Mouse (Mus musculus): ENCODE measurements around the gene Cuedc1. TPM values are rescaled to one million over a fixed set of nuclear protein-coding genes. Genes with fewer than 3 reads are reported as not detected.

Gene Cuedc1
- polyA plus RNA-seq, 1 experiment, result 15.5 TPM

DNA sequence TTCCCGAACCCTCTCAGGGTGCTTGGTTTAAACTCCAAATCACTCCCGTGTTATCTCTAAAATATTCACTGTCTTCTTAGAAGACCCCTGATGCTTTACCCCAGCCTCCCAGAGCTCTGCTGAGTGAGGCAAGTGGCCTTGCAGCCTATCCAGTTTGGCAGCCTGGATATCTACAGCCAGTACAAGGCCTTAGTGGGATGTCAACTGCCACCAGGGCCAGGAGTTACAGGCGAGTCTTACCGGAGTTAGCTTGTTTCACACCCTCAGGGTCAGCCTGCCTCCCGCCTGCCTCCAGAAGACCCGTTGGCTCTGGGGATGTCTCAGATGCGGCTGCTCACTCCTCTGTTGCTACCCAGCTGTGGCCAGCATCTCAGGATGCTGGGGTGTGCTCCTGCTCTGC, 120.7 kb downstream of the Cuedc1 start:
- H3K27ac ChIP-seq (ENCODE audit: control insufficient read depth, insufficient read depth, low read length), result no peak overlapping the region
- TF ChIP-seq POLR2A (IDR thresholded peaks at IDR 0.05; ENCODE audit: control insufficient read depth, extremely low read depth, insufficient read depth, low read length, poor library complexity) (no peak), CTCF (IDR thresholded peaks at IDR 0.05; ENCODE audit: borderline replicate concordance, control insufficient read depth, extremely low read depth, insufficient read depth, low read length, poor library complexity) (no peak)
- no peak for DNase-seq
- peaks cover 10% of the 10 kb centered on the region for H3K4me1 ChIP-seq (replicated peaks; ENCODE audit: control insufficient read depth, insufficient read depth, low read length)
- no peaks in the 10 kb centered on the region for H3K27me3 ChIP-seq (ENCODE audit: control insufficient read depth, insufficient read depth, low read length)
- no peaks in the 10 kb centered on the region for H3K36me3 ChIP-seq (ENCODE audit: control insufficient read depth, insufficient read depth, low read length)
- WGBS, result 93% methylated on average over 7 of the region's 7 CpGs
- no peak overlapping the region for H3K4me3 ChIP-seq (ENCODE audit: control insufficient read depth, insufficient read depth, low read length)

DNA sequence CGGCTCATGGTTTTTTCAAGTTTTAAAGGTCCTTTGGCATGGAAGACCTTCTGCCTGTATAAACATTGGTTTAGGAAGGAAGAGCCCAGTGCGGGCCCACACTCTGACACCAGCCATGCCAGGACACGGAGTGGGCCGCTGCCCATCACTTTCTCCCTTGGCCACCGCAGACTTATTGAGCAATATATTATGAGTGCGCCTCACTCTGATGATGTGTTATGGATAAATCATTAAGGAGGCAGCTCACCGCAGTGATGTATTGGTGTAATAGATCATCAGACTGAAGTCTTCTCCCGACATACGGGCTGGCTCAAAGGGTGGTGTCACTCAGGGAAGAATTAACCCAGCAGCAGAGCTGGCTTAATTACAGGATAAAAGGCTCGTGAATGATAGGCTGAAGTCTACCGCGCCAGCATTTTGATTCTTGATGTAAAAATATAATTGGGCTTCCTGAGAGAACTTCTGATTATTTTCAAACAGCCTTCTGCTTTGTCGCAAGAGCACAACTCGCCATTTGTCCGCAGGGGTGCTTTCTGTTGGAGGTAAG, 124.1 kb downstream of the Cuedc1 start:
- Histone ChIP-seq H3K4me1 (replicated peaks; ENCODE audit: control insufficient read depth, insufficient read depth, low read length) (no peaks in the 10 kb centered on the region), H3K27ac (ENCODE audit: control insufficient read depth, insufficient read depth, low read length) (no peak overlapping the region), H3K4me3 (ENCODE audit: control insufficient read depth, insufficient read depth, low read length) (no peak overlapping the region), H3K36me3 (ENCODE audit: control insufficient read depth, insufficient read depth, low read length) (no peaks in the 10 kb centered on the region), H3K27me3 (ENCODE audit: control insufficient read depth, insufficient read depth, low read length) (no peaks in the 10 kb centered on the region)
- TF ChIP-seq CTCF (IDR thresholded peaks at IDR 0.05; ENCODE audit: borderline replicate concordance, control insufficient read depth, extremely low read depth, insufficient read depth, low read length, poor library complexity) (no peak), POLR2A (IDR thresholded peaks at IDR 0.05; ENCODE audit: control insufficient read depth, extremely low read depth, insufficient read depth, low read length, poor library complexity) (no peak)
- no peak for DNase-seq
- 97% methylated on average over 15 of the region's 15 CpGs for WGBS

DNA sequence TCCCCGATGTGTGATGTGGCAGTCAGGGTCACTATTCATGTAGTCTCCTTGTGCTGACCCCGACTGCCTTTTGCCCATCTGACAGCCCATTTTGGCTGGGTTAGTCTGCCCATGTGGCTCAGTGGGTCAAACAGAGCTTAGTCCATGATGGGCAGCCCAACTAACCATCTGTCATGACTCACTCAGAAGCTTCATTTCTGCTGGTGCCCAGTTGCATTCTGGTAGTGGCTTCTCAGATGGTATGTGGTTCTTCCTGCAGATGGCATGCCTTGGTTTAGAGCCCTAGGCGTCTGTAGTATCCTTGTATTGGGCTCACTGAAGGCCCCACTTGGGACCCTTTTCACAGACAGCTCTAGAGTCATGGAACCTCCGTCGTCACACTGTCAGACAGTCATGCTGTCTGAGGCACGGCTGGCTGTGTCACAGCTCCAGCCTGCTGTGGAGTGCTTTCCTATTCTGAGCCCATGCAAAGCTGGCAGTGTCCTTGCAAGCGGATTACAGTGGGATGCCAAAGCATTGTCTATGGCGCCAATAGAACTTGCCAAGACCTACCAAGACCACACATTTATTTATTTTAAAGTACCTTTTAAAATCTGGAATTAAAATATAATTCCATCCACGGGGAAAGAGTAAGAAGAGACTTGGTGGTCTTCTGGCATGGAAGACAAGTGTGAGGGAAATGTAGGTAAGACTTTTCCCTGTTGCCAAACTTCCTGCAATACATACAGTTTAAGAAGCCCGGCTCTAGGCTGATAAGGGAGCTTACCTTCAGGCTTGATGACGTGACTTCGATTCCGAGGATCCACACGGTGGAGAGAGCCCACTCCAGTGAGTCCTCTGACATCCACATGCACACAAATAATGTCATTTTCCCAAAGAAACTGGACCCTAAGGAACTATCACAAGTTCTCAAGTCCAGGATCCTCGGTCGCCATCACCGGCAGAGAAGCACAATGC, 129.4 kb downstream of the Cuedc1 start:
- no peak overlapping the region for H3K4me3 ChIP-seq (ENCODE audit: control insufficient read depth, insufficient read depth, low read length)
- H3K4me1 ChIP-seq (replicated peaks; ENCODE audit: control insufficient read depth, insufficient read depth, low read length), result peaks cover 8% of the 10 kb centered on the region; the same call in 1 of the 2 replicates
- 95% methylated on average over 17 of the region's 17 CpGs for WGBS
- H3K36me3 ChIP-seq (ENCODE audit: control insufficient read depth, insufficient read depth, low read length), result no peaks in the 10 kb centered on the region
- DNase-seq, result no peak
- TF ChIP-seq CTCF (IDR thresholded peaks at IDR 0.05; ENCODE audit: borderline replicate concordance, control insufficient read depth, extremely low read depth, insufficient read depth, low read length, poor library complexity) (no peak), POLR2A (IDR thresholded peaks at IDR 0.05; ENCODE audit: control insufficient read depth, extremely low read depth, insufficient read depth, low read length, poor library complexity) (no peak)
- H3K27me3 ChIP-seq (ENCODE audit: control insufficient read depth, insufficient read depth, low read length), result no peaks in the 10 kb centered on the region
- no peak overlapping the region for H3K27ac ChIP-seq (ENCODE audit: control insufficient read depth, insufficient read depth, low read length)

DNA sequence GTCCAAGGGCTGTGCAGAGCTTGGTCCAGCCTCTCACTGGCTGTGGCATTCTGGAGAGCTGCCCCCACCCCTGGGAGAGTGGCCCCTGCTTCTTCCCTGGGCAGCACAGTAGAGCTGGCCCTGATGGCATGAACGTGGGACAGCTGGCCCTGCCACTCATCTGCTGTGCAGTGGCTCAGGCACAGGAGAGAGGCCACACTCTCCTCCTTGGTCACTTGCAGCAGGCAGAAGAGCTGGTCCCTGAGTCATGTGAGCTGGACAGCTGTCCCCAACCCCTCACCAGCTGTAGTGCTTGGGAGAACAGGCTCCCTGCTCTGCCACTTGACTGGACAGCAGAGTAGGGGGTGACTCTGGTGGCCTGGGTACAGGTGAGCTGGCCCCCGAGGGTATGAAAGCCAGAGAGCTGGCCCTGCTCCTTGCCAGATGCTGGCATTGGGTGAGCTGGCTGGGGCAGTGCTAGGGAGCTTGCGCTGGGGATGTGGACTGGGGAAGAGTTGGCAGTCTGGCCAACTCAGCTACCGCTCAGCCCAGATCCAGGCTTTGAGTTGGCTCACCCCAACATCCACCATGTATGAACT, 133.4 kb downstream of the Cuedc1 start:
- Histone ChIP-seq H3K4me3 (ENCODE audit: control insufficient read depth, insufficient read depth, low read length) (no peak overlapping the region), H3K36me3 (ENCODE audit: control insufficient read depth, insufficient read depth, low read length) (no peaks in the 10 kb centered on the region), H3K27me3 (ENCODE audit: control insufficient read depth, insufficient read depth, low read length) (no peaks in the 10 kb centered on the region), H3K4me1 (replicated peaks; ENCODE audit: control insufficient read depth, insufficient read depth, low read length) (peaks cover 38% of the 10 kb centered on the region), H3K27ac (ENCODE audit: control insufficient read depth, insufficient read depth, low read length) (no peak overlapping the region)
- no peak for DNase-seq
- 85% methylated on average over 4 of the region's 4 CpGs for WGBS
- TF ChIP-seq CTCF (IDR thresholded peaks at IDR 0.05; ENCODE audit: borderline replicate concordance, control insufficient read depth, extremely low read depth, insufficient read depth, low read length, poor library complexity) (no peak), POLR2A (IDR thresholded peaks at IDR 0.05; ENCODE audit: control insufficient read depth, extremely low read depth, insufficient read depth, low read length, poor library complexity) (no peak)

DNA sequence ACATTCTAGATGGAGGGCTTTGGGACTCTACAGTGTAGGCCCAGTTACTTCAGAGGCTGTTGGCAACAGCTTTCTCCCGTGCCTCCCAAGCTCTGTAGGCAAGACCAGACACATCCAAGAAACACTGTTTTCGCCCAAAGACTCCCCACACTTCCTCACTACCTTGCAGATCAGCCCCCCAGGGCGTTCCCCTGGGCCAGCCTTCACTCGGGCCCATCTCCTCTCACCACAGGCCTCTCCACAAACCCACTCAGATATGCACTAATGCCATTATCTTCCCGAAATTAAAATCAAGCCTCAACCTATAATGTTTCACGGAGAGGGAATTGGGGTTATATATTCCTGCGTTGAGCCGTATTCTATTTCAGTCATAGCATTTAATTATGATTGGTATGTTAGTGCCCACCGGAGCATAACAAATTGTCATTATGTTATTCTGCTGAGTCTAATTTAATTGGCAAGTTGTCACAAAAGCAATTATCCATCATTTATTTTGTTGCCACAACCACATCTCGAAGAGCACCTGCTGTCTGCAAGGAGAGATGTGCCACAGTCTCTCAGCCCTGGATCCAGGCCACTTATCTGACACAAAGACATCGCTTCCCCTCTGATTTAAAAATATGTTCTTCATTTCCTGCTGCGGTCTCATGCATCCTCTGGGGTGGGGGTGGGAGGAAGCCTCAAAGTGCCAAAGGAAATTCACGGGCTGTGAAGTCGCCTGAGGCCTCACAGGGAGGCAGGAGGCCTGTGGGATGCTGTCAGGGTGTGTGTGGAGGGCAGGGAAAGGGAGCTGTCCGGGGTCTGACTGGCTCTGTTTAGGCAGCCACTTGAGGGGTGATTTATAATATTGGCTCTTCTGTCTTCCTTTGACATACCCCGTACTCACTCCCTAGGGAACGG, 135.9 kb downstream of the Cuedc1 start:
- TF ChIP-seq POLR2A (IDR thresholded peaks at IDR 0.05; ENCODE audit: control insufficient read depth, extremely low read depth, insufficient read depth, low read length, poor library complexity) (0 out of 2 replicates have a peak, but pooled peaks have one; percentile 25), CTCF (IDR thresholded peaks at IDR 0.05; ENCODE audit: borderline replicate concordance, control insufficient read depth, extremely low read depth, insufficient read depth, low read length, poor library complexity) (no peak)
- no peaks in the 10 kb centered on the region for H3K27me3 ChIP-seq (ENCODE audit: control insufficient read depth, insufficient read depth, low read length)
- peak overlapping the region; percentile 36; the same call in 1 of the 2 replicates for H3K27ac ChIP-seq (ENCODE audit: control insufficient read depth, insufficient read depth, low read length)
- peaks cover 38% of the 10 kb centered on the region for H3K4me1 ChIP-seq (replicated peaks; ENCODE audit: control insufficient read depth, insufficient read depth, low read length)
- no peaks in the 10 kb centered on the region for H3K36me3 ChIP-seq (ENCODE audit: control insufficient read depth, insufficient read depth, low read length)
- no peak overlapping the region for H3K4me3 ChIP-seq (ENCODE audit: control insufficient read depth, insufficient read depth, low read length)
- WGBS, result 4% methylated on average over 17 of the region's 17 CpGs
- peak; percentile 37 for DNase-seq

Measured in thymus, adult 2 months (tissue).